Mouse (Mus musculus) heart, postnatal 25 days (tissue): Measurements from ENCODE around the gene Ndufs3. TPM values are rescaled to one million over a fixed set of nuclear protein-coding genes. Genes with fewer than 3 reads are reported as not detected.
"Not testable (repeated sequence)": the region's sequence is repeated elsewhere in the genome, so short reads cannot be mapped to it uniquely, and the experiment has no call there.

ENCODE experiments used
- DNase-seq: peaks from one replicate; pipeline ENCODE4 v3.0.0; 2022; ENCODE audit warnings: low spot score
- intact Hi-C: fragments of 180-260 bp; cut with DNase I; formaldehyde crosslinking; loops from one replicate; pipeline ENCODE4 v1.15.1; 2025
- total RNA-seq, 2 experiments: library from RNA; stranded (reverse); gene quantifications; 2 replicates each; pipeline ENCODE4 v1.2.3; 2021

Ndufs3 gene
- total RNA-seq, 2 experiments from 2014 or later: 854 to 889 TPM

DNA sequence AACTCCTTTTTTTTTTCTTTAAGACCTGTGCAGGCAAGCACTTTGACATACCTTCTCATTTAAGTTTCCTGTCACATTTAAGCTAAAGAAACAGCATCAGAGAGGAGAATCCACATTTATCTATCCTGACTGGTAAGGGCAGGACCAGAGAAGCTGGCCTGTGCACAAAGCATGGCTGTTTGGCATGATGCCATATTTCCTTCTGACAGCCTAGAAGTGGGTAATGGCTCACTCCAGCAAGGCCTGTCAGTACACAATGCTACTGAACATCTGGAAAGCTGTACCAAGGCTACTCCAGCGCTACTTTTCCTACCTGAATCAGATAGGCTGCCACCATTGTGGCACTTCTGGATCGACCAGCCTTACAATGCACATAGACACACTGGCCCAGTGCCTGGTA lies 9.0 kb upstream of the Ndufs3 start:
- intact Hi-C loops: no loop called here
- no peak for DNase-seq

- intact Hi-C loops: no loop called here
- no peak for DNase-seq
Measured at GRCm38 (mm10) chr2:90911668-90912067, 7.0 kb upstream of the Ndufs3 start.

DNA sequence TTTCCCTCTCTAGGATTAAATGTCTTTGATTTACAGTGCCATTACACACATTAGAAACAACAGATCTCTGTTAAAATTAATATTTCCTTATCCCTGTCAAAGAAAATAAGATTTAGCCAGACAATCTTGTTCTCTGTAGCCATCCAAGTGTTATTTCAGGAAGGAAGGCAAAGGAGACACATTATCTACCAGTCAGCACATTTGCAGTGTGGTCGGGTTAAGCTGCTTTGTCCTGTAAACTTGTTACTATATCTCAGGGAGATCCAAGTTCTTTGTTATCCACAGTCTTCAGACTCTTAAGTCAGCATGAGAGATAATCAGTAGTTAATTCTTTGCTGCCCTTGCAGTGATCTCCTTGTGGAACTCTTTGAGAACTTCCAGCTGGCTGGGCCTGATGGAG lies 6.2 kb upstream of the Ndufs3 start:
- intact Hi-C loops: no loop called here
- DNase-seq: no peak

DNA sequence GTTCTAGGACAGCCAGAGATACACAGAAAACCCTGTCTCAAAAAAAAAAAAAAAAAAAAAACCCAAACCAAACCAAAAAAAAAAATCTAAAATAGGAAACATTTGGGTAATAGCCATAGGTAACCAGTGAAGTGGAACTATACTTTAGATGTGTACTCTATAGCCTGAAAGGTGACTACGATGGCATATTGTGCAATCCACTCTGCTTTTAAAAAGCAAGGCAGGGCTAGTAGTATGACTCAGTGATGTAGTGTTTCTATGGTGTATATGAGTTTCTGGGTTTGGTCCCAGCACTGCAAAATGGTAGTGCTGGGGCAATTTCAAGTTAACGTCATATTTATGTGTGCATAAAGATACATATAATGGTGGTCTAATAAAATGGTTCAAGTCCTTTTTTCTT lies 2.1 kb upstream of the Ndufs3 start:
- no peak for DNase-seq
- intact Hi-C loops: no loop called here

DNA sequence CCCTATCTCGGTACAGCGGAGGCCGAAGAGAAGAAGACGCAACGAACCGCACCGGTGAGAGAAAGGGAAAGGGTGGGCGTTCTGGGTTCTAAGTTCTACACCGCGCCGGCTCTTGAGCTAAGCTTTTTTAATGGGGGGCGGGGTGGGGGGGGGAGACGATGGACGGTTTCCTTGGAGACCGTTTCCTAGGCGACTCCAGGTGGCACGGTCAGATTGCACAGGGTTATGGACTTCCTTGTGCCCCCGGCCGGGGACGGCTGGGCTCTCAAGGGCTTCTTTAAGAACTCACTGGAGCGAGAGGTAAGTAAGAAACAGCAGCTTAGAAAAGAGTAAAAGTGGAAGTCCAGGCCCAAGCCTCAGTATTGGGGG lies 213 bp upstream of the Ndufs3 start:
- DNase-seq: no peak
- intact Hi-C loops: no loop called here

DNA sequence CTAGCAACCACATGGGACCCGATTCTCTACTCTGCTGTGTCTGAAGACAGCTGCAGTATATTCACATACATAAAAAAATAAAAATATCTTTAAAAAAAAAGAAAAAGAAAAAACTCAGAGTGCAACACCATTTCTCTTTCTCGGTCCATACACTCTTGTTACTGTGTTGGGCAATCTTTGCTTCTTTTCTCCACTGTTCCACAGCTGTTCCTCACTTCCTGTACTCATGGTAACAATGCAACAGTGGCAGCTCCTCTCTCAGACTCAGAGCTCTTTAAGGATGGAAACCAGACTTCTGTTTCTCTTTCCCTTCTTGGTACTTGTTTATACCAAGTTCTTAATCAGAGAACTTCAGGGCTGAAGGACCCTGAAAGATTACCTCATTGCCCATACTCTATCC lies 1.2 kb downstream of the Ndufs3 start:
- no peak for DNase-seq
- intact Hi-C loops: no loop called here

GRCm38 (mm10) chr2:90894299-90894677 lies 10.3 kb downstream of the Ndufs3 start:
- DNase-seq: not testable (repeated sequence)
- intact Hi-C loops: loop anchor here (2.0 kb wide), 1 partner anchor 19 kb away; no protein-coding TSS in a partner anchor

DNA sequence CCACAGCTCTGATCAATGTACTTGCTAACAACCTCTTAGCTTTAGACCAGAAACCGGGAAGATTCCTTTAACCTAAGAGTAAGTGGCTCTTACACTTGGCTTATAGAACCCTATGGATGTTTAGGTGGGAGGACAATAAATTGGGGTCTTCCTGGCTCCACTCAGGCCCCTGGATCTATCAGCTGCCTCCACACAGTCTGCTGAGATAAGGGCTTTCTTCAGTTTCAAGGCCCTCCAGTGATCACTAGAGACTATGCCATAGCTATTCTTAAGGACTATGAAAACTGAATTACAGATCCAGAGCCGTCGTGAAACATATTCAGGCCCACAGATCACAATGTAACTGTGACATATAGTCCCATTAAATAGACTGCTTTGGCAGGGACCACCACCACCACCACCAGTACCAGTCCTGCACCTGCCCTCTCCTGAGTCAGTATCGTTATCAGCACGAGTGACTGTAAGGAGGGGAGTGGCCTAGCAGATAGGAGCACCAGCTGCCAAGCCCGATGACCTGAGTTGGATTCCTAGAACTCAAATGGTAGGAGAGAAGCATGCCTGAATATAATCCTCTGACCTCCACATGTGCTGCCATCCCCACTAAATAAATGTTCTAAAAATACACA lies 10.8 kb downstream of the Ndufs3 start:
- no peak for DNase-seq
- intact Hi-C loops: loop anchor here (2.0 kb wide), 1 partner anchor 19 kb away; no protein-coding TSS in a partner anchor

GRCm38 (mm10) chr2:90889550-90890548 lies 14.8 kb downstream of the Ndufs3 start:
- DNase-seq: no peak
- intact Hi-C loops: no loop called here

GRCm38 (mm10) chr2:90887627-90888026 lies 17.0 kb downstream of the Ndufs3 start:
- no peak for DNase-seq
- intact Hi-C loops: no loop called here

DNA sequence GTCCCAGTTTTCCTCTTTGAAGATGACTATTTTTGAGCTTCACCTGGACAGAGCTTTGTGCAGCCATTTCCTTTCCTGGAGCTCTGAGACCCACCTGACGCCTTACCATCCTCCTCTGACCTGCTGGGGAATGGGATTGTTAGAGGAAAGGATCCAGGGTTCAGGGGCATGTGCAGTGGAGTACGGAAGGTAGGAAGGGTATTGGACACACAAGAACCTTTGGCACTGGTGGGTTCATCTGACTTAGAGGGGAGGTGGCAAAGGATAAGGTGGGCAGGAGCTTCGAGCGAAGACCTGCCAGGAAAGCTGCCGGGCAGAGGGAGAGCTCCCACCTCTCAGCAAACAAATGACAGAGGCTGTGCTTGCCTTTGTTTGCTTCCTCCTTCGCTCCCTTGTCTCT lies 18.2 kb downstream of the Ndufs3 start:
- intact Hi-C loops: no loop called here

GRCm38 (mm10) chr2:90885218-90886041 lies 19.2 kb downstream of the Ndufs3 start, which contains the start of gene C1qtnf4:
Gene C1qtnf4, plus strand, starts transcription at chr2:90885860.
- DNase-seq: no peak
- intact Hi-C loops: no loop called here

More for the DNA sequence above, 18.2 kb downstream of the Ndufs3 start:
- no peak for DNase-seq

DNA sequence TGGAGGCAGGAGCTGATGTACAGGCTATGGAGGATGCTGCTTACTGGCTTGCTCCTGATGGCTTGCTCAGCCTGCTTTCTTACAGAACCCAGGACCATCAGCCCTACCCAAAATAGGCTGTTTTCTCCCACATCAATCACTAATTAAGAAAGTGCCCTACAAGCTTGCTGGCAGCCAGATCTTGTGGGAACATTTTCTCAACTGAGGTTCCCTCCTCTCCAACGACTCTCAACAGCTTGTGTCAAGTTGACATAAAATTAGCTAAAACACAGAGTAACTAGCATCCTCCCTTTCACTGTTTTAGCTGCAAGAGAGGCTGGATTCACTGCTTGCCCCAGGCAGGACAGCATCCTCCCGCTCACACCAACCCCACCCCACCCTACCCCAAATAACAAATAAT lies 22.8 kb downstream of the Ndufs3 start:
- intact Hi-C loops: no loop called here
- DNase-seq: no peak

GRCm38 (mm10) chr2:90880144-90880785 lies 24.4 kb downstream of the Ndufs3 start:
- no peak for DNase-seq
- intact Hi-C loops: no loop called here

- DNase-seq: no peak
- intact Hi-C loops: no loop called here
Measured at GRCm38 (mm10) chr2:90879419-90879818, 25.2 kb downstream of the Ndufs3 start.

DNA sequence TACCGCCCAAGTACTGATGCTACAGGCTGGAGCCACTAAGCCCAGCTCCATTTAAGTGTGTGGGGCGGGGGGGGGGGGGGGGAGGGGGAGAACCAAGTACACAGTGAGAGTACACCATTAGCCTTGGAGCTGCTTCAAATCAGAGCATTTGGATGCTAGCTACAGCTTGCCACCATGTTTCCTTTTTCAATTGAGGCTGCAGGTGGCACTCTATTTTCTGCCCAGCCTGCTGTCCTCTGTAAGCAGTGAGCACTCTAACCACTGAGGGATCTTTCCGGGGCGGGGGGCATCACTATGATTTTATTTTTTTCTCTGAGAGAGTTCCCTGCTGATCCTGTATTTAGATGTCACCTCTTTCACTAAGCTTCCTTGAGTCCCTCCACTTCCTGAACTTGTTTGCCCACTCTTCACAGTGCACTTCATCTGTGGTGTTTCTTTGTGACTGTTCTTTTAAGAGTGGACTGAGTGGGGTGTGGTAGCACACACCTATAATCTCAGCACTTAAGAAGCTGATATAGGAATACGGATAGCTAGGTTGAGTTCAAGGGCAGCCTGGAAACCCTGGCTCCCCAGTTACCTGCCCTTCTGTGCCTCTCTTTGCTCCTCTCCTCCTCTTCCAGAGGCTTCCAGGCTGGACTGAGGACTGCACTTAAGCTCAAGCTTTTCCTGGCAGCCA lies 26.9 kb downstream of the Ndufs3 start:
- DNase-seq: no peak
- intact Hi-C loops: no loop called here

DNA sequence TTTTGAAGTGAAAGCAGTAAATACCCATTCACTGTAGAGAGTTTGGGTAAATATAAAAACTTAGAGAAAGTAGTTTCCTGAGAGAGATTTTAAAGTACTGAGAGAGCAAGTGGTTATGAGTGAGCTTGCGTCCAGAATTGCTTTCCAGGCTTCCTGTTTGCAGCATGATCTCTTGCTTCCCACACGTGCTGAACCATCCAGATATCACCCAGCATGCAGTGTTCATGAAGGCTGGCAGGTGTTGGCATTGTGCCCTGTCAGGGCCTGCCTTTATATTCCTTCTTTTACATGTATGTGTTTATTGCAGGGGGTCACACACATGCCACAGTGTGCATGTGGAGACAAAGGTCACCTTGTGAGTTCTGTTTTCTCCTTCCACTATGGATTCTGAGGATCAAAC lies 29.4 kb downstream of the Ndufs3 start:
- intact Hi-C loops: loop anchor here (2.0 kb wide), 1 partner anchor 20 kb away; no protein-coding TSS in a partner anchor
- no peak for DNase-seq

DNA sequence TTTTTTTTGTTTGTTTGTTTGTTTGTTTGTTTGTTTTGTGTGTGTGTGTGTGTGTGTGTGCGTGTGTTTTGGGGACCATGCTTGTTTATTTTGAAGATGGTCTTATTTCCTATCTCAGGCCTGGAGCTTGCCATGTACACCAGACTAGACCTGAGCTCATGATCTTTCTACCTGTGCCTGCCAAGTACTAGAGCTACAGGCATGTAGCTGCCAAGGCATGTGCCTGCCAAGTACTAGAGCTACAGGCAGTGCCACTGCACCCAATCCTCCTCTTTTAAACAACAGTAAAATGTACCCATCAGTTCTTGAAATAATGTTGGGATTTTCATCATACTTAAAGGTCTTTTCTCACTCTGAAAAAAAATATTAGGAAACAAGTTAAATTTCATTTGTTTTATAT lies 30.6 kb downstream of the Ndufs3 start:
- no peak for DNase-seq
- intact Hi-C loops: loop anchor here (2.0 kb wide), 1 partner anchor 21 kb away; no protein-coding TSS in a partner anchor
